Mouse (Mus musculus) brain, embryonic 14.5 days (tissue): ENCODE results near the gene Plcb1.

Experiments
- CTCF ChIP-seq: fragments of 200-500 bp; IDR thresholded peaks from 2 replicates; pipeline ENCODE4 v1.5.1; 2012; ENCODE audit warnings: inconsistent platforms, mild to moderate bottlenecking, moderate library complexity, borderline replicate concordance; ENCODE audit not compliant: insufficient read depth, insufficient read length; ENCODE audit errors: extremely low read depth
- POLR2A ChIP-seq: fragments of 200-500 bp; IDR thresholded peaks from 2 replicates; pipeline ENCODE4 v1.6.1; 2012; ENCODE audit warnings: mild to moderate bottlenecking, inconsistent platforms, borderline replicate concordance; ENCODE audit not compliant: poor library complexity, insufficient read depth, insufficient read length, severe bottlenecking; ENCODE audit errors: extremely low read depth

GRCm38 (mm10) chr2:134984884-134985283 is 199.0 kb downstream of the Plcb1 start:
- TF ChIP-seq CTCF (no peak), POLR2A (no peak)
